Mouse (Mus musculus) lung, adult 10 weeks (tissue): ENCODE data around the gene Trip10. TPM values are rescaled to one million over a fixed set of nuclear protein-coding genes. Genes with fewer than 3 reads are reported as not detected.

Experiments
- polyA plus RNA-seq: library from polyadenylated mRNA; stranded (reverse); fragments of 350-450 nt; fragmentation: Illumina TruSeq; extraction: RNeasy Lipid Tissue Mini Kit (QIAGEN cat#74804); gene quantifications from one replicate; pipeline ENCODE4 v1.2.3, GENCODE M21; 2014; ENCODE audit warnings: low read depth, low replicate concordance; ENCODE audit not compliant: insufficient read depth

The Trip10 gene
- 37.0 TPM for polyA plus RNA-seq

GRCm38 (mm10) chr17:57249186-57250181 is at the start of gene Trip10:
Trip10 (plus strand) TSS chr17:57249455.

GRCm38 (mm10) chr17:57228014-57228413 is 21.2 kb upstream of the Trip10 start, which contains the start of gene C3:
C3 (minus strand) TSS chr17:57228136.

GRCm38 (mm10) chr17:57248201-57248699 is 1.0 kb upstream of the Trip10 start, which contains the start of gene Gpr108:
Gpr108 (minus strand) TSS chr17:57248446.

GRCm38 (mm10) chr17:57278943-57279590 is 29.8 kb downstream of the Trip10 start, which contains the start of gene Vav1:
Vav1 (plus strand) TSS chr17:57279100.

Other genes starting within 250 kb of the Trip10 start
- not detected for gene Pspn, start 249.4 kb upstream of the Trip10 start, polyA plus RNA-seq
- gene Gtf2f1, start 238.2 kb upstream of the Trip10 start, polyA plus RNA-seq: 31.3 TPM
- gene Gm17949, start 238.0 kb upstream of the Trip10 start, polyA plus RNA-seq: not detected
- 17.6 TPM for gene Khsrp, start 217.9 kb upstream of the Trip10 start, polyA plus RNA-seq
- not detected for gene Slc25a41, start 207.8 kb upstream of the Trip10 start, polyA plus RNA-seq
- gene Crb3, start 190.3 kb upstream of the Trip10 start, polyA plus RNA-seq: 65.6 TPM
- gene Slc25a23, start 189.6 kb upstream of the Trip10 start, polyA plus RNA-seq: 22.4 TPM
- 6.3 TPM for gene Dennd1c, start 170.9 kb upstream of the Trip10 start, polyA plus RNA-seq
- gene Tubb4a, start 161.7 kb upstream of the Trip10 start, polyA plus RNA-seq: 15.2 TPM
- gene Tnfsf9, start 144.1 kb upstream of the Trip10 start, polyA plus RNA-seq: 7.4 TPM
- gene Cd70, start 99.7 kb upstream of the Trip10 start, polyA plus RNA-seq: not detected
- 1.2 TPM for gene Tnfsf14, start 55.3 kb upstream of the Trip10 start, polyA plus RNA-seq
- gene C3, start 21.3 kb upstream of the Trip10 start, polyA plus RNA-seq: 224 TPM
- gene Gpr108, start 1.0 kb upstream of the Trip10 start, polyA plus RNA-seq: 39.6 TPM
- 12.2 TPM for gene Vav1, start 29.6 kb downstream of the Trip10 start, polyA plus RNA-seq
- gene Adgre1, start 109.2 kb downstream of the Trip10 start, polyA plus RNA-seq: 12.3 TPM